Mouse (Mus musculus) forelimb bud, embryonic 11.5 days (tissue): ENCODE data around the gene Gm36028.
A peak's percentile ranks its signal among the peaks of the same experiment; 100 is the strongest.

Source experiments
- DNase-seq: peaks from one replicate; pipeline ENCODE4 v3.0.0-alpha.2; 2012; ENCODE audit warnings: low read depth, low spot score

The Gm36028 gene

DNA sequence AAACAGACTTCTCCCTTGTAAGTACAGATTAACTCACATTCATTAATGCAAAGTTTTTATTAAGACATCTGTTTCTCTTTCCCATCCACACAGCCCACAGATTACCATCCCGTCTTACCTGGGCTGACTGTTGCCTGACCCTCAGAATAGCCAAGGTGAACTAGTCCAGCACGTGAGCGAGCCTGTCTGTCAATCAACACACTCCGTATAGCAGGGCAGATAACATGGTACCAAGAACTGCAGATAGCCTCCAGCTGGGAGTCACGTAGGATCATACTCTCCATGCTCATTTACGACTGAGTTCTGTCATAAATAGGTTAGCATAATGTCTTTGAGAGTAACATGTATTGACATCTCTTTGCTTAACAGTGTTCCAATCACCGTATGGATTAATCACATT is at the start of gene Gm36028:
TSS of gene Gm36028 (minus strand) at position 118 of the 400 bp plus-strand sequence.
- DNase-seq: no peak

- no peak for DNase-seq
Observed at GRCm38 (mm10) chr16:37906456-37906855, 45.5 kb upstream of the Gm36028 start.

DNA sequence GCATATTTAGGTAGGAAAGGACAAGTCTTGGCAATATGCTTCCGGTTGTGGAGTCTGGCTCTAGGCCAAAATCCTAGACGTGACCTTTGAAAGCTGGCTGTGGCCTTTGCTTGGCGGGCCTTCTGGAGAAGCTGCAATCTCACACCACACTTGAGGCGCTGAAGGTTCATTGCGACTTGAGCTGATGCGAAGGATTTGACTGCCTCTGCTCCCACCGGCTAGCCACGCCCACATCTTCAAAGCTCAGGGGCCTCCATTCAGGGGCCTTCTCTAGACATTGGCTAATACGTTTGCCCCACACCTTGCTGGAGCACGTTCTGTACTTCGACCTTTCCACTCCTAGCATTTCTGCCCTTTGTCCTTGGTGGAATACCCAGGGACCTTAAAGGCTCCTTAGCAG is 40.4 kb upstream of the Gm36028 start:
- DNase-seq: no peak

- DNase-seq: peak; percentile 73
Observed at GRCm38 (mm10) chr16:37899357-37899756, 38.4 kb upstream of the Gm36028 start.

- DNase-seq: no peak
Observed at GRCm38 (mm10) chr16:37898790-37899189, 37.8 kb upstream of the Gm36028 start.

GRCm38 (mm10) chr16:37893942-37894341 is 33.0 kb upstream of the Gm36028 start:
- DNase-seq: no peak

DNA sequence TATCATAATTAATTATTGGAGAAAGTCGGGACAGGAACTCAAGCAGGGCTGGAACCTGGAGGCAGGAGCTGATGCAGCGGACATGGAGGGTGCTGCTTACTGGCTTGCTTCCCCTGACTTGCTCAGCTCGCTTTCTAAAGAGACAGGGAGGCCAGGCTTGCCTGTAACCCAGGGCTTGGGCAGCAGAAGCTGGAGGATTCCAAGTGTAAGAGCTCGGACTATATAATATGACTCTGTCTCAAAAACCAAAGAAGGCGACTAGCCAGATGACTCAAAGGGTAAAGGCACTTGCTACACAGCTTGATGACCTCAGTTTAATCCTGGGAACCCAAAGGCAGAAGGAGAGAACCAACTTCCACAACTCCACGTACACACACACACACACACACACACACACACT is 32.4 kb upstream of the Gm36028 start:
- DNase-seq: no peak

- DNase-seq: peak; percentile 63
Observed at GRCm38 (mm10) chr16:37892667-37893066, 31.7 kb upstream of the Gm36028 start.

DNA sequence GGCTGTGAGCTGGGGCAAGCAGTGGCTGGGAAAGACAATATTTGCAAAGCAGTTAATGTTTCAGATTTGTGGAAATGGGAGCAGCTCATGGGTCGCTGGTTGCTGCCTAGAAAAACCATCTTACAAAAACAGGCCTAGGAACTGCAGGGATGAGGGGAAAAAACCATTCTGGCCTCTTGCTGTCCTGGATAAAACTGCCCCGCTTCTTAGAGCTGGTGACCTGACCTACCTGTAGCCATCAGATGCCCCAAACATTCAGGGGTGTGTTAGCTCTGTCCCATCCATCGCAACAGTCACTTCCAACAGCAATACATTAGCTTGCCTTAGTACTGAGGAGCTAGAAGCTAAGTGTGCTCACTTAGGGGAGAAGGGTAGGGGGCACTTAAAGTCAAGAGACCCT is 28.0 kb upstream of the Gm36028 start:
- no peak for DNase-seq

GRCm38 (mm10) chr16:37881168-37881567 is 20.2 kb upstream of the Gm36028 start:
- DNase-seq: no peak

GRCm38 (mm10) chr16:37879750-37880419 is 18.9 kb upstream of the Gm36028 start:
- no peak for DNase-seq

- no peak for DNase-seq
Observed at GRCm38 (mm10) chr16:37878951-37879505, 18.1 kb upstream of the Gm36028 start.

DNA sequence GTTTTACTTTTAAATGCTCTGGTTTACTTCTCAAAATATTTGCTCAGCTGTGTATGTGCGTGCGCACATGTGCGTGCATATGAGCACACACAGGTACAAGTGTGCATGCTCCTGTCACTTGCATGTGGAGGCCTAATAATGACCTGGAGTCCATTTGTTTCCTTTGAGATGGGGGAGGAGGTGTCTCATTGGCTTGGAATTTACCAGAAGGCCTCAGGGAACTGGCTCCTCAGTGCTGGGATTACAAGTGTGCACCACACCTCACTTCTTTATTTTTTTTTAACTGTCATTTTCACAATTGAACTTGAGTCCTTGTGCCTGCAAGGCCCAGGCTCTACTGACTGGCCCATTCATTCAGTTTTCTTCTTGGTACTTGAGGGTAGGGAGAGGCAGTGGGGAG is 16.5 kb upstream of the Gm36028 start:
- no peak for DNase-seq

- no peak for DNase-seq
Observed at GRCm38 (mm10) chr16:37874501-37875235, 13.7 kb upstream of the Gm36028 start.

- DNase-seq: no peak
Observed at GRCm38 (mm10) chr16:37871112-37871715, 10.3 kb upstream of the Gm36028 start.

DNA sequence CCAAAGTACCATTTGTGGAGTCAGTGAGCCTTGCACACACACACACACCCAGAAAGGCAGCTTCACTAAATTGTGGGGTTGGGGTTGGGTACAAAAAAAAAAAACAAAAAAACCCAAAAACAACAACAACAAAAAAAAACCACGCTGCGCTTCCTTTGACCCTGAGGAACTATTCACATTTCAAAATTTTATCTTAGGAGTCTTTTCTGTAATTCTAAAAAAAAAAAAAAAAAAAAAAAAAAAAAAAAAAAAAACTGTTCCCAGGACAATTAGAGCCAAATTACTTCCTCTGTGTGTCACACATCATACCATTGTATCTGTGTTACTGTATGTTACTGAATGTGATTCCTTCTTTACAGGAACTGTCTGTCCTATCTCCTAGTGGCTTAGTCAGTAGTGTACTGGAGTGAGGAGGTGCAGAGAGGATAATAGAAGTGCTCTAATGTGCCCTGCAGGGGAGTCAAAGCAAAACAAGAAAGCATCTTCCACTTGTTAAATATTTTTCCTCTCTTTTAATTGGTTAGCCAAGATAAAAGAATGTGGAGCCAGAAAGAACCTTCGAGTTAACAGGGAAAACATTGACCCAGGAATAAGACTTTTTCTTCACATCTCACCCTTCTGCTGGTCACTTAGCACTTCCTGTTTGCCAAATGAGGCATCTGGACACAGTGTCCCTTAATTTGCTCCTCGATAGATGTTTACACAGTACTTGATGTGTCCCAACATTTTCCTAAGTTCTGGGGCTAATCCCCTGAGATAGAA is 8.7 kb upstream of the Gm36028 start:
- no peak for DNase-seq

DNA sequence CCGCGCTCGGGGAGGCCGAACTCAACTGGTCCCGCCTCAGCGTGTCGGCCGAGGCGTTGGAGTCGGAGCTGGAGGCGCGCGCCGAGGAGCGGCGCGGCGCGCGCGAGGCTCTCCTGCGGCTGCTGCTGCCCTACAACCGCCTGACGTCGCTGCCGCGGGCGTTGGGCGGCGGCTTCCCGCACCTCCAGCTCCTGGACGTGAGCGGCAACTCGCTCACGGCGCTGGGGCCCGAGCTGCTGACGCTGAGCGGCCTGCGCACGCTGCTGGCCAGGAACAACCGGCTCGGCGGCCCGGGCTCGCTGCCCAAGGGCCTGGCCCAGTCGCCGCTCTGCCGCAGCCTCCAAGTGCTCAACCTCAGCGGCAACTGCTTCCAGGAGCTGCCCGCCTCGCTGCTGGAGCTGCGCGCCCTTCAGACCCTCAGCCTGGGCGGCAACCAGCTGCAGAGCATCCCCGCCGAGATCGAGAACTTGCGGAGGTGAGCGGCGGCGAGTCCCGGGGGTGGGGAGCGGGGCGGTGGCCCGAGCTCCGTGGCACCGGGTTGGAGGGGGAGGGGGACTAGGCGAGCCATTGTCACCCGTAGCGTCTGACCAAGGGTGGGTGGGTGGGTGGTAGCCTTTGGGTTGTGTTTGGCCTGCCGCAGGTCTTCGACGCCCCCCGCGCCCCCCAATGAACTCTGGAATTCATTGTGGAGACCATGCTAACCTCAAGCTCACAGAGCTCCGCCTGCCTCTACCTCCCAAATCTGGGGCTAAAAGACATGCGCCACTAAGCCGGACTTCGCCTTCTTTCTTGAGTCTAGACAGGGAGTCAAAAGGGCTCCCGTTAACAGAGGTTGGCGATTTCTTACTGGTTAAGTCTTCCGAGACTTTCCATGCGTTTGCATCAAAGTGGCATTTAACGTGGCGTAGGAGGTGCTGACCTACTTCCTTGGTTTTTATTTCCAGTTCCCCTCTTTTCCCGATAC is 7.8 kb upstream of the Gm36028 start:
- peak; percentile 73 for DNase-seq

GRCm38 (mm10) chr16:37867791-37868505 is 7.0 kb upstream of the Gm36028 start, which contains the start of gene Lrrc58:
Gene Lrrc58 (plus strand): TSS chr16:37868389.
- peak; percentile 79 for DNase-seq

- no peak for DNase-seq
Observed at GRCm38 (mm10) chr16:37865841-37866240, 4.9 kb upstream of the Gm36028 start.

GRCm38 (mm10) chr16:37863876-37864275 is 2.9 kb upstream of the Gm36028 start:
- no peak for DNase-seq
